Mouse (Mus musculus) liver, embryonic 16.5 days (tissue): ENCODE results near the gene Tet2. TPM values are rescaled to one million over a fixed set of nuclear protein-coding genes. Genes with fewer than 3 reads are reported as not detected.
"Not testable (repeated sequence)": the region's sequence is repeated elsewhere in the genome, so short reads cannot be mapped to it uniquely, and the experiment has no call there.

Source experiments
- ATAC-seq: fragments of 200-750 bp; cut with Nextera tagmentation; 2 replicates; pipeline ENCODE4 v1.8.0; 2017; ENCODE audit warnings: low read depth, mild to moderate bottlenecking, moderate number of reproducible peaks, moderate library complexity
- H3K27ac ChIP-seq: fragments of 300-500 bp; sonication (generic); 2 replicates; pipeline ENCODE4 v1.5.1; 2014; ENCODE audit warnings: mild to moderate bottlenecking, low read length
- H3K27me3 ChIP-seq: fragments of 300-500 bp; sonication (generic); 2 replicates; pipeline ENCODE4 v1.6.1; 2014; ENCODE audit warnings: low read depth, low read length, mixed read lengths; ENCODE audit not compliant: control insufficient read depth, insufficient read depth
- H3K36me3 ChIP-seq: fragments of 300-500 bp; sonication (generic); 2 replicates; pipeline ENCODE4 v1.6.1; 2014; ENCODE audit warnings: mild to moderate bottlenecking; ENCODE audit not compliant: control insufficient read depth, insufficient read depth
- H3K4me1 ChIP-seq: fragments of 300-500 bp; sonication (generic); 2 replicates; pipeline ENCODE4 v1.6.1; 2014; ENCODE audit warnings: low read depth, low read length, mixed read lengths; ENCODE audit not compliant: control insufficient read depth
- H3K4me2 ChIP-seq: fragments of 300-500 bp; sonication (generic); 2 replicates; pipeline ENCODE4 v1.6.1; 2014; ENCODE audit warnings: low read depth, low read length, mixed read lengths
- H3K4me3 ChIP-seq: fragments of 300-500 bp; sonication (generic); 2 replicates; pipeline ENCODE4 v1.5.1; 2014; ENCODE audit warnings: low read depth, mild to moderate bottlenecking, low read length
- H3K9ac ChIP-seq: fragments of 300-500 bp; sonication (generic); 2 replicates; pipeline ENCODE4 v1.6.1; 2014; ENCODE audit warnings: low read depth, low read length
- H3K9me3 ChIP-seq: fragments of 300-500 bp; sonication (generic); replicated peaks from 2 replicates; pipeline ENCODE4 v1.6.1; 2016; ENCODE audit warnings: low read length; ENCODE audit not compliant: control insufficient read depth
- WGBS: fragments of 180-500 bp; shearing (Covaris S2); extraction: QIAGEN DNeasy Blood & Tissue Kit; methylation state at CpG from one replicate; pipeline ENCODE4 v1.1.7; 2014; ENCODE audit not compliant: insufficient replicate concordance; 5-methylcytosine and 5-hydroxymethylcytosine counted together
- polyA plus RNA-seq: library from polyadenylated mRNA; unstranded; fragments of >200 nt; fragmentation: Nextera tagmentation; extraction: Ambion mirVana; gene quantifications from 2 replicates; pipeline ENCODE4 v1.2.1, GENCODE M21; 2015

Tet2 gene
- polyA plus RNA-seq, 1 experiment from 2014 or later, result 3.0 TPM

DNA sequence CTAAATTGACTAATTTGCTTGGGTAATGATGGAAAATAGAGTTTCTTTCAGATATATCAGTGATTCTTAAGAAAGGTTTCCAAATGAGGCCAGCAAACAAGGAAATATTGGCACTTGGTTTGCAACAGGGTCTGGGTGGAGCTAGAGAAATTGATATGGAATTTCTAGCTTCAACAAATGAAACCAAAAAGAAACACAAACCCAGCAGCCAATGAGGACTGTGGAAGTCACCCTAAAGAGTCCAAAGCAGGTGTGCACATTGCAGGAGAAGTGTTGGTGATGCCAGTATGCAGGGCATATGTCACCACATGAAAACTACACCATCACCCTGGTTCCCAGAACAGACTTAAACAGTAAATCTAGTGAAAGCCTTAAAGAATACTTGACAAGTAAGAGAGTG lies 3.9 kb downstream of the Tet2 start:
- Histone ChIP-seq H3K4me1 (peaks cover 3% of the 10 kb centered on the region), H3K9me3 (no peaks in the 10 kb centered on the region), H3K4me3 (no peak overlapping the region), H3K9ac (no peak overlapping the region), H3K27me3 (peaks cover 2% of the 10 kb centered on the region), H3K27ac (no peak overlapping the region), H3K4me2 (no peak overlapping the region), H3K36me3 (no peaks in the 10 kb centered on the region)
- no peak for ATAC-seq

DNA sequence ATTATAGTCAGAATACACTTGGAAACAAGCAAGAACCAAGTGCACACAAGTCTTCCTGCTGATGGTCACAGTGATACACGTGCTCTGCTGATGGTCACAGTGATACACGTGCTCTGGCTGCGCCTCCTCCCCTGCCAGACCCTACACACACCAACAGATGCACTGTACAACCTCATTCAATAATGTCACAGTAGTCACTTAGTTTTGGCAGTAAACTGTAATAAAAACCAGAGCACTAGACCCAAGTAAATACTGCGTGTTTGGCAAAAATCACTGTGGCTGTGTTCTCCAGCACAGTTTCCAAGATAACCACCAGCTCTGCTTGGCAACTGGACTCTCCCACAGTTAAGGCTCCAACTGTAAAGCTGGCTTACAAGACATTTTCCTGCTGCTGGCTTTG lies 4.9 kb downstream of the Tet2 start:
- Histone ChIP-seq H3K9ac (no peak overlapping the region), H3K27me3 (peaks cover 2% of the 10 kb centered on the region), H3K4me1 (peaks cover 3% of the 10 kb centered on the region), H3K4me2 (no peak overlapping the region), H3K36me3 (no peaks in the 10 kb centered on the region), H3K9me3 (no peaks in the 10 kb centered on the region), H3K27ac (no peak overlapping the region), H3K4me3 (no peak overlapping the region)
- no peak for ATAC-seq
- WGBS, result 77% methylated on average over 4 of the region's 4 CpGs

DNA sequence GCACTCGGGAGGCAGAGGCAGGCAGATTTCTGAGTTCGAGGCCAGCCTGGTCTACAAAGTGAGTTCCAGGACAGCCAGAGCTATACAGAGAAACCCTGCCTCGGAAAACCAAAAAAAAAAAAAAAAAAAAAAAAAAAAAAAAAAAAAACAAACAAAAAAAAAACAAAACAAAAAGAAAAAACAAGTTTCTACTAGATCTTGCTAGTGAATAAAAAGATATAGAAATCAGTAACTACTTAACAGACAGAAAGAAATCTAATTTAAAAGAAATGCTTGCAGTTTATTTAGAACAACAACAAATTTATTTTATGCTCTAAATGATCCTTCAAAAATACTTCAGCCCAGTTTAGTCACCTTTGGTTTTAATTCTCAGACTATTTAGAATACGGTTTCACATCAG lies 6.4 kb downstream of the Tet2 start:
- not testable (repeated sequence) for H3K27me3 ChIP-seq, H3K9me3 ChIP-seq, H3K4me1 ChIP-seq, H3K27ac ChIP-seq, H3K9ac ChIP-seq, H3K4me3 ChIP-seq, ATAC-seq, H3K36me3 ChIP-seq, H3K4me2 ChIP-seq
- WGBS, result 73% methylated on average over 3 of the region's 4 CpGs

DNA sequence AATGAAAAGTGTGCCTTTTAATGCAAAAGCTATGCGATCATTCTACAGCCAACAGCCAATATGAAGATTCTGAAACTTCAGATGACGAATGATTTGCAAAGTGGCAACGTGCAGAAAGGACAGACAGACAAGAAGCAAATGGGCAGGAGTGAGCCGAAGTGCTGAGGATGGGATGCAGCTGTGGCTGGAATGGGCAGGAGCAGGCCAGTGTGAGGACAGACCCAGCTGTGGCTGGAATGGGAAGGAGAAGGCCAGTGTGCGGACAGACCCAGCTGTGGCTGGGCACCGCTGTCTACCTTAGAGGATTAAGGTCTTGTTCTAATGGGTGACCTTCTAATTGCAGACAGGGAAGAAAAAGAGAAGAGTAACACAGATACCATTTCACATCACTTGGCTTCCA lies 9.3 kb downstream of the Tet2 start:
- peaks cover 10% of the 10 kb centered on the region for H3K4me1 ChIP-seq
- H3K9me3 ChIP-seq, result no peaks in the 10 kb centered on the region
- H3K27me3 ChIP-seq, result no peaks in the 10 kb centered on the region
- ATAC-seq, result no peak
- no peaks in the 10 kb centered on the region for H3K36me3 ChIP-seq
- H3K4me2 ChIP-seq, result no peak overlapping the region
- H3K9ac ChIP-seq, result no peak overlapping the region
- no peak overlapping the region for H3K4me3 ChIP-seq
- WGBS, result 74% methylated on average over 6 of the region's 6 CpGs
- H3K27ac ChIP-seq, result no peak overlapping the region

DNA sequence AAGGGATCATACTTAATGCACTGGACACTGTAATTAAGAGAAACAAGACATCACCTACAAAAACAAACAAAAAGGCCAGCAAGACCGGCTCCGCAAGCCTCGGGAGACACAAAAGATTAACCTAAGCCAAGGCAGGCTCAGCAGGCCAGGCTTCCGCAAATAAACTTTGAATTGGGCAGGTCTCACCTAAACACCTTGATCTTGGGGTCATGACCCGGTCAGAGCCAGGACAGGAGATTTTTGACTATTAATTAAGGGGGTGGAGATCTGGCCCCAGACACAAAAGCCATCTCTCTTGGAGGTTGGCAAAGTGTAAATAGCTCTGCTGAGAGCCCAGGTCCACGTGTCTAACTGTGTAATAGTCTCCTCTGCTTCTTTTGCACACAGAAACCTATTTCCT lies 10.9 kb downstream of the Tet2 start:
- no peak overlapping the region for H3K9ac ChIP-seq
- H3K4me1 ChIP-seq, result peaks cover 10% of the 10 kb centered on the region
- H3K36me3 ChIP-seq, result no peaks in the 10 kb centered on the region
- 43% methylated on average over 6 of the region's 6 CpGs for WGBS
- ATAC-seq, result no peak
- no peaks in the 10 kb centered on the region for H3K27me3 ChIP-seq
- no peak overlapping the region for H3K4me3 ChIP-seq
- no peak overlapping the region for H3K27ac ChIP-seq
- no peaks in the 10 kb centered on the region for H3K9me3 ChIP-seq
- H3K4me2 ChIP-seq, result no peak overlapping the region

DNA sequence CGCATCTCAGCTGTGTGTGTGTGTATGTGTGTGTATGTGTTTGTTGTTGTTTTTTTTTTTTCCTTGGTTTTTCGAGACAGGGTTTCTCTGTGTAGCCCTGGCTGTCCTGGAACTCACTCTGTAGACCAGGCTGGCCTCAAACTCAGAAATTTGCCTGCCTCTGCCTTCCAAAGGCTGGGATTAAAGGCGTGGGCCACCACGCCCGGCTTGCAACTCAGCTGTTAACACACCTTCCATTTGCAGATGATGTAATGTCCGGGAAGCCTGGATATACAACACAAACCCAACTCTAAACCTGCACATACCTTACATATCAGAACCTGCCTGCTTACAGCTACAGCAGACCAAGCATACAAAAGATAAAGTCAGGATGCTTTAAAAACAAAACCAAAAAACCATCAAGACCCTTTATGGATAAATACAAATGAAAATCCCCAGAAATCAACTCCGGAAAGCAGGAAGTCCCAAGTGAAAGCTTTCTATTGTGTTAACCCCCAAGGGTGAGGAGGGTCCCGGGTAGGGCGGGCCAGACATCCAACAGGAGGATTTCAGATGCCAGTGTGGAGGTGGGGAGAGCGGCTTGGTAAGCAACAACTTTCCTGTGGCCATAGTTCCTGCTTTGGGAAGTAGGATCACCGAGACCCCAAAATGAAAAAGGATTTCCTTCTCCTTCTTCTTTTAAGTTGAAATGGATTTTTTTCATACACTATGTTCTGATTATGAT lies 11.5 kb downstream of the Tet2 start:
- no peaks in the 10 kb centered on the region for H3K9me3 ChIP-seq
- no peak for ATAC-seq
- no peak overlapping the region for H3K27ac ChIP-seq
- H3K4me2 ChIP-seq, result no peak overlapping the region
- 59% methylated on average over 11 of the region's 11 CpGs for WGBS
- no peaks in the 10 kb centered on the region for H3K36me3 ChIP-seq
- peaks cover 10% of the 10 kb centered on the region for H3K4me1 ChIP-seq
- no peaks in the 10 kb centered on the region for H3K27me3 ChIP-seq
- H3K4me3 ChIP-seq, result no peak overlapping the region
- no peak overlapping the region for H3K9ac ChIP-seq

DNA sequence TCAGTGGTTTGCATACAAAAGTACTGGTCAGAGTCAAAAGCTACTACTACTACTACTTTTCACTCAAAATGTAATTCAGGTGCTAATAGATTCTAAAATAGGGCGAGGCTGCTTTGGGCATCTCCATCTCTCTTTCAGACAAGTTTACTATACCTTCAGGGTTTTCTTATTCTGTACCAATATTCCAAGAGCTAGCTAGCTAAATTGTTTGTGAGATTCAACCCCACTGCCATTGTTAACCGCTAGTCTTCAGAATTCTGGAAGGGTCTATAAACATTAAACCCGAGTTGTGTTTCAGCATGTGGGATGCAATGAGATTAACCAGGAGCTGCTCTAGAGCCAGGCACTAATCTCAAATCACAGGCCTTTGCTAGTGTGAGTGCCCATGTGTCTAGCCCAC lies 12.1 kb downstream of the Tet2 start:
- no peak overlapping the region for H3K9ac ChIP-seq
- H3K4me3 ChIP-seq, result no peak overlapping the region
- H3K4me2 ChIP-seq, result no peak overlapping the region
- WGBS, result 64% methylated on average over 3 of the region's 3 CpGs
- H3K27me3 ChIP-seq, result no peaks in the 10 kb centered on the region
- H3K9me3 ChIP-seq, result no peaks in the 10 kb centered on the region
- ATAC-seq, result no peak
- H3K36me3 ChIP-seq, result no peaks in the 10 kb centered on the region
- H3K27ac ChIP-seq, result no peak overlapping the region
- H3K4me1 ChIP-seq, result peaks cover 10% of the 10 kb centered on the region

DNA sequence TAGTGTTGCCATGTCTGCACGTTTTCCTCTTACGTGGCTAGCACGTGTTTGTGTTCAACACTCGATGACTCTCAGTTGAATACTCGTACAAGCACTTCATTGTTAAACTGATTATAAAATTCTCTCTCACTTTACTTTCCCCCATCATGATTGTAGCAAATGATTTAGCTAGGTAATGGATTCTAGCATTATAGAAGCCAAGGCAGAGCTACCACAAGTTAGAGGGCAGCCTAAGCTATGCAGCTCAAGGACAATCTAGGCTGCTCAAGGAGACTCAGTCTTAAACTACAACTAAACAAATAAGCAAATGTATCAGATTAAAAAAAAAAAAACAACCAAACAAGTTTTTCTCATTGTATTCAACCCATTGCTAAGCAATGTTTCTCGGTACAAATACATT lies 12.7 kb downstream of the Tet2 start:
- 73% methylated on average over 6 of the region's 6 CpGs for WGBS
- ATAC-seq, result no peak

DNA sequence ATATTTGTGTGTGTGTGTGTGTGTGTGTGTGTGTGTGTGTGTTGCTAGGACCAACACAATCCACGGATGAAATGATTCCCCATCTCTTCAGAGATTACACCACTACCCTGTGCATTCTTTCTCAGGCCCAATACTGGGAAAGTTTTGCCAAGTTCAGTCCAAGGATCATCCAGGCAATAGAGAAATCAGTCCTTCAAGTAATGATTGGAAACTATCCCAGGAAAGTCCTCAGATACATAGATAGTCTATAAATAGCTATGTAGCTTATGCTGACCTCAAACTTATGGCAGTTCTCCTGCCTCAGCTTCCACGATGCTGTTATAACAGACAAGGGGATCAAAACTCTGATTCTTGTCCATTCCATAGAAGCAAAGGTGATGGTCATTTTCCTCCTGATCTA lies 13.8 kb downstream of the Tet2 start:
- Histone ChIP-seq H3K27ac (no peak overlapping the region), H3K4me3 (no peak overlapping the region), H3K9ac (no peak overlapping the region), H3K9me3 (no peaks in the 10 kb centered on the region), H3K4me2 (no peak overlapping the region), H3K4me1 (peaks cover 10% of the 10 kb centered on the region), H3K27me3 (no peaks in the 10 kb centered on the region), H3K36me3 (no peaks in the 10 kb centered on the region)
- WGBS, result 66% methylated on average over 2 of the region's 2 CpGs
- ATAC-seq, result no peak

More for the DNA sequence above, 12.7 kb downstream of the Tet2 start:
- no peak overlapping the region for H3K4me3 ChIP-seq
- H3K27me3 ChIP-seq, result no peaks in the 10 kb centered on the region
- H3K9ac ChIP-seq, result no peak overlapping the region
- H3K4me1 ChIP-seq, result peaks cover 10% of the 10 kb centered on the region
- H3K4me2 ChIP-seq, result no peak overlapping the region
- no peaks in the 10 kb centered on the region for H3K9me3 ChIP-seq
- H3K27ac ChIP-seq, result no peak overlapping the region
- no peaks in the 10 kb centered on the region for H3K36me3 ChIP-seq
